In the genomic region with DNA sequence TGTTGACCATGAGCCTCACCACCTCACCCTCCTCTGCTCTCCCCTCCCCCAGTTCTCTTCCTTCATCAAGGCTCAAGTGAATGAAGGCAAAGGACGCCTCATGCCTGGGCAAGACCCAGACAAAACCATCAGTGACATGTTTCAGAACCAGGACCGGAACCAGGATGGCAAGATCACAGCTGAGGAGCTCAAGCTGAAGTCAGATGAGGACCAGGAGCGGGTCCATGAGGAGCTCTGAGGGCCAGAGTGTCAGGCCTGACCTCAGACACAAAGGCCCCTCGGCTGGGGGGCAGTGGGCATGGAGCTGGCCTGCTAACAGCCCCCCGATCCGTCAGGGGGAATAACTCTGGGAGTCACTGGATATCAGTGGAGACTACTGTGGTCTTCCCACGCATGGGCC, we compare ENCODE assay signal across 20 mouse cellular contexts. TPM values are rescaled to one million over a fixed set of nuclear protein-coding genes. Genes with fewer than 3 reads are reported as not detected.
DNase-seq lines count a peak whose midpoint lies in the region; ATAC-seq lines count a peak whose summit lies in the region.
"Had no signal": no experiment of that assay in that cellular context is flagged by ENCODE, and none has a peak within 500 bp of the region (broad histone marks: within the 10 kb centered on the region; RNA-seq: fewer than 3 reads in every experiment).

No protein-coding gene starts in this region.

- H3K4me3 ChIP-seq in hindbrain, embryonic 13.5 days = no peak overlapping the region
- no peak overlapping the region for H3K4me3 ChIP-seq in hindbrain, embryonic 12.5 days
- no peak overlapping the region for H3K4me3 ChIP-seq in midbrain, embryonic 12.5 days
- H3K4me3 ChIP-seq in midbrain, embryonic 13.5 days (replicated peaks) = no peak overlapping the region
- H3K4me3 ChIP-seq: embryonic facial prominence, embryonic 13.5 days; embryonic facial prominence, embryonic 15.5 days; forebrain, embryonic 13.5 days; forebrain, embryonic 15.5 days had no signal

- 89% methylated on average over 7 of the region's 7 CpGs for WGBS in hindbrain, embryonic 13.5 days
- WGBS in hindbrain, embryonic 12.5 days = 86% methylated on average over 7 of the region's 7 CpGs
- WGBS in midbrain, embryonic 12.5 days = 89% methylated on average over 7 of the region's 7 CpGs
- 88% methylated on average over 7 of the region's 7 CpGs for WGBS in midbrain, embryonic 13.5 days

- H3K27me3 ChIP-seq in hindbrain, embryonic 13.5 days = no peaks in the 10 kb centered on the region
- H3K27me3 ChIP-seq in hindbrain, embryonic 12.5 days = no peaks in the 10 kb centered on the region
- H3K27me3 ChIP-seq in midbrain, embryonic 12.5 days = no peaks in the 10 kb centered on the region
- no peaks in the 10 kb centered on the region for H3K27me3 ChIP-seq in midbrain, embryonic 13.5 days
- H3K27me3 ChIP-seq: embryonic facial prominence, embryonic 13.5 days; embryonic facial prominence, embryonic 15.5 days; forebrain, embryonic 13.5 days; forebrain, embryonic 15.5 days had no signal

- H3K36me3 ChIP-seq in hindbrain, embryonic 13.5 days = no peaks in the 10 kb centered on the region; the same call in 1 of the 2 replicates
- H3K36me3 ChIP-seq in hindbrain, embryonic 12.5 days = 0 out of 2 replicates have a peak, but pooled peaks cover 13% of the 10 kb centered on the region
- no peaks in the 10 kb centered on the region for H3K36me3 ChIP-seq in midbrain, embryonic 12.5 days
- H3K36me3 ChIP-seq in midbrain, embryonic 13.5 days = no peaks in the 10 kb centered on the region; the same call in 1 of the 2 replicates
- H3K36me3 ChIP-seq: forebrain, embryonic 15.5 days had no signal

- ATAC-seq in hindbrain, embryonic 13.5 days (ENCODE audit: low FRiP score) = no peak
- ATAC-seq in hindbrain, embryonic 12.5 days (ENCODE audit: low FRiP score) = no peak
- ATAC-seq in midbrain, embryonic 12.5 days (ENCODE audit: low FRiP score, low read depth) = no peak
- ATAC-seq in midbrain, embryonic 13.5 days = no peak
- ATAC-seq: forebrain, embryonic 13.5 days; forebrain, embryonic 15.5 days; forebrain, postnatal 0 days had no signal

- peak overlapping the region; percentile 24; the same call in 1 of the 2 replicates for H3K9ac ChIP-seq in hindbrain, embryonic 13.5 days
- H3K9ac ChIP-seq in hindbrain, embryonic 12.5 days = no peak overlapping the region
- H3K9ac ChIP-seq in midbrain, embryonic 12.5 days (replicated peaks) = peak overlapping the region; percentile 4; the same call in 1 of the 2 replicates
- no peak overlapping the region for H3K9ac ChIP-seq in midbrain, embryonic 13.5 days (replicated peaks)
- H3K9ac ChIP-seq: embryonic facial prominence, embryonic 13.5 days; embryonic facial prominence, embryonic 15.5 days; forebrain, embryonic 13.5 days; forebrain, embryonic 15.5 days; forebrain, postnatal 0 days had no signal

- H3K4me1 ChIP-seq in hindbrain, embryonic 13.5 days (replicated peaks) = peaks cover 3% of the 10 kb centered on the region; the same call in 1 of the 2 replicates
- H3K4me1 ChIP-seq in hindbrain, embryonic 12.5 days = peaks cover 9% of the 10 kb centered on the region
- H3K4me1 ChIP-seq in midbrain, embryonic 12.5 days = peaks cover 5% of the 10 kb centered on the region; the same call in 1 of the 2 replicates
- peaks cover 5% of the 10 kb centered on the region for H3K4me1 ChIP-seq in midbrain, embryonic 13.5 days (replicated peaks)
- H3K4me1 ChIP-seq: embryonic facial prominence, embryonic 15.5 days had no signal

- H3K9me3 ChIP-seq in hindbrain, embryonic 13.5 days = no peaks in the 10 kb centered on the region
- no peaks in the 10 kb centered on the region for H3K9me3 ChIP-seq in hindbrain, embryonic 12.5 days (replicated peaks)
- H3K9me3 ChIP-seq in midbrain, embryonic 12.5 days = no peaks in the 10 kb centered on the region
- no peaks in the 10 kb centered on the region for H3K9me3 ChIP-seq in midbrain, embryonic 13.5 days
- H3K9me3 ChIP-seq: embryonic facial prominence, embryonic 13.5 days; embryonic facial prominence, embryonic 15.5 days; forebrain, embryonic 13.5 days; forebrain, embryonic 15.5 days had no signal

- no peak overlapping the region for H3K27ac ChIP-seq in hindbrain, embryonic 13.5 days
- no peak overlapping the region for H3K27ac ChIP-seq in hindbrain, embryonic 12.5 days
- H3K27ac ChIP-seq in midbrain, embryonic 12.5 days (replicated peaks) = no peak overlapping the region
- no peak overlapping the region for H3K27ac ChIP-seq in midbrain, embryonic 13.5 days
- H3K27ac ChIP-seq: embryonic facial prominence, embryonic 13.5 days; embryonic facial prominence, embryonic 15.5 days; forebrain, embryonic 13.5 days; forebrain, embryonic 15.5 days had no signal

- no peak overlapping the region for H3K4me2 ChIP-seq in hindbrain, embryonic 13.5 days
- no peak overlapping the region for H3K4me2 ChIP-seq in hindbrain, embryonic 12.5 days (replicated peaks)
- H3K4me2 ChIP-seq in midbrain, embryonic 12.5 days (replicated peaks) = no peak overlapping the region
- no peak overlapping the region for H3K4me2 ChIP-seq in midbrain, embryonic 13.5 days (replicated peaks)
- H3K4me2 ChIP-seq: embryonic facial prominence, embryonic 13.5 days; embryonic facial prominence, embryonic 15.5 days; forebrain, embryonic 13.5 days; forebrain, embryonic 15.5 days had no signal

- DNase-seq in right cerebral cortex, postnatal 14 days = no peak
- DNase-seq: adrenal gland, adult 2 months; adrenal gland, postnatal 10 days; adrenal gland, postnatal 25 days; cerebellum, adult 11 months; cerebellum, adult 18-20 months; cerebellum, adult 8-10 months; cerebellum, adult 9-11 months; cerebellum, postnatal 14 days; cerebellum, postnatal 36 days; embryo, embryonic 11 days; forebrain, postnatal 0 days had no signal

RNA-seq across cellular contexts. Expression of a gene that starts 8.3 kb away (rescaled TPM):
- polyA plus RNA-seq in hindbrain, embryonic 13.5 days (2015; fragmentation: Nextera tagmentation; extraction: Ambion mirVana) = 27.2 and 32.3 TPM in 2 replicates
- 72.5 and 75.6 TPM in 2 replicates for polyA plus RNA-seq in hindbrain, embryonic 12.5 days (2016; fragmentation: Nextera tagmentation; extraction: Ambion mirVana)
- polyA plus RNA-seq in midbrain, embryonic 12.5 days (2016; fragmentation: Nextera tagmentation; extraction: Ambion mirVana) = 44.5 and 48.0 TPM in 2 replicates
- polyA plus RNA-seq in midbrain, embryonic 13.5 days (2015; fragmentation: Nextera tagmentation; extraction: Ambion mirVana) = 16.4 and 19.9 TPM in 2 replicates

RNA-seq across cellular contexts. Expression of a gene that starts 9.2 kb away (rescaled TPM):
- 17.6 and 20.2 TPM in 2 replicates for polyA plus RNA-seq in hindbrain, embryonic 13.5 days (2015; fragmentation: Nextera tagmentation; extraction: Ambion mirVana)
- 34.3 and 35.9 TPM in 2 replicates for polyA plus RNA-seq in hindbrain, embryonic 12.5 days (2016; fragmentation: Nextera tagmentation; extraction: Ambion mirVana)
- polyA plus RNA-seq in midbrain, embryonic 12.5 days (2016; fragmentation: Nextera tagmentation; extraction: Ambion mirVana) = 19.7 and 25.4 TPM in 2 replicates
- polyA plus RNA-seq in midbrain, embryonic 13.5 days (2015; fragmentation: Nextera tagmentation; extraction: Ambion mirVana) = 13.7 and 16.8 TPM in 2 replicates

RNA-seq across cellular contexts. Expression of a gene that starts 17.8 kb away (rescaled TPM):
- polyA plus RNA-seq in hindbrain, embryonic 13.5 days (2015; fragmentation: Nextera tagmentation; extraction: Ambion mirVana) = 103 and 106 TPM in 2 replicates
- 101 and 112 TPM in 2 replicates for polyA plus RNA-seq in hindbrain, embryonic 12.5 days (2016; fragmentation: Nextera tagmentation; extraction: Ambion mirVana)
- polyA plus RNA-seq in midbrain, embryonic 12.5 days (2016; fragmentation: Nextera tagmentation; extraction: Ambion mirVana) = 93.9 and 100.0 TPM in 2 replicates
- 99.3 and 101 TPM in 2 replicates for polyA plus RNA-seq in midbrain, embryonic 13.5 days (2015; fragmentation: Nextera tagmentation; extraction: Ambion mirVana)

RNA-seq across cellular contexts. Expression of a gene that starts 17.9 kb away (rescaled TPM):
- 0.75 and 0.84 TPM in 2 replicates for polyA plus RNA-seq in hindbrain, embryonic 13.5 days (2015; fragmentation: Nextera tagmentation; extraction: Ambion mirVana)
- 0.68 and 0.94 TPM in 2 replicates for polyA plus RNA-seq in hindbrain, embryonic 12.5 days (2016; fragmentation: Nextera tagmentation; extraction: Ambion mirVana)
- 0.75 and 0.89 TPM in 2 replicates for polyA plus RNA-seq in midbrain, embryonic 12.5 days (2016; fragmentation: Nextera tagmentation; extraction: Ambion mirVana)
- polyA plus RNA-seq in midbrain, embryonic 13.5 days (2015; fragmentation: Nextera tagmentation; extraction: Ambion mirVana) = 0.85 and 1.2 TPM in 2 replicates

RNA-seq across cellular contexts. Expression of a gene that starts 26.3 kb away (rescaled TPM):
- polyA plus RNA-seq in hindbrain, embryonic 13.5 days (2015; fragmentation: Nextera tagmentation; extraction: Ambion mirVana) = 65.5 and 73.9 TPM in 2 replicates
- 64.0 and 64.6 TPM in 2 replicates for polyA plus RNA-seq in hindbrain, embryonic 12.5 days (2016; fragmentation: Nextera tagmentation; extraction: Ambion mirVana)
- polyA plus RNA-seq in midbrain, embryonic 12.5 days (2016; fragmentation: Nextera tagmentation; extraction: Ambion mirVana) = 46.4 and 53.8 TPM in 2 replicates
- polyA plus RNA-seq in midbrain, embryonic 13.5 days (2015; fragmentation: Nextera tagmentation; extraction: Ambion mirVana) = 69.2 and 70.5 TPM in 2 replicates

Comparison
In these comparisons a context has a peak if more than half of its experiments do, and no peak if none do; other contexts are left out.
1. H3K9ac ChIP-seq: peak in hindbrain, embryonic 13.5 days (single experiment) and midbrain, embryonic 12.5 days (single experiment); none in hindbrain, embryonic 12.5 days (single experiment) and midbrain, embryonic 13.5 days (single experiment).